Mouse (Mus musculus) kidney, adult 2 months (tissue): Measurements from ENCODE around the gene Flt3l.

Source experiments
- CTCF ChIP-seq: fragments of 200-500 bp; conservative IDR thresholded peaks from 2 replicates; pipeline ENCODE4 v1.5.1; 2011; ENCODE audit warnings: low read depth, mild to moderate bottlenecking, control low read depth, low read length, moderate library complexity, mixed read lengths; ENCODE audit not compliant: insufficient read depth, insufficient read length
- POLR2A ChIP-seq: fragments of 200-500 bp; IDR thresholded peaks from one replicate; pipeline ENCODE4 v1.6.1; 2011; ENCODE audit warnings: low read depth, low read length, control low read depth

- TF ChIP-seq CTCF (no peak), POLR2A (no peak)
Measured at GRCm38 (mm10) chr7:45182606-45183005, 46.4 kb upstream of the Flt3l start.
